Mouse (Mus musculus): ENCODE results near the gene Pcdh7. TPM values are rescaled to one million over a fixed set of nuclear protein-coding genes. Genes with fewer than 3 reads are reported as not detected.

Pcdh7 gene
- total and polyA plus RNA-seq, 3 experiments: not detected

DNA sequence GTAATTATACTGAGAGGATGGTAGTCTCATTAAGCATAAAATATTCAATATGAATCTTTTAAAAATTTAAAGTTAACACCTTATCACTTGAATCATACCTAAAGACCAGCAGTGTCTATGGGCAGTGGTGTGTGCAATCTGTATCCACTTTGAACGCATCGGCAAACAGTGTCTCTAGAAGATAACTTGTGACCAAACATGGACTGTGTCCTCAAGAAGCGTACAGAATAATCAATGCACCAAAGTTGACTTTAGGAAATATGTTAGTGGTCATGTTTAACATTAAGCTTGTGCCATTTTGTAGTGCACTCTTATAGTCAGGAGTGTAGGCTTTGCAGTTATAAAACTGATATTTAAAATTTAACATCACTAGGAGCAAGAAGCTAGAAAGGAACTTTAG lies 110.7 kb downstream of the Pcdh7 start:
- Histone ChIP-seq H3K9ac (ENCODE audit: control insufficient read depth, low read depth, low read length, poor library complexity, severe bottlenecking) (no peak overlapping the region), H3K27me3 (ENCODE audit: control insufficient read depth in 1 of 2, insufficient read depth in 2 of 2, low read length in 2 of 2) (no peaks in the 10 kb centered on the region), H3K36me3 (ENCODE audit: control insufficient read depth in 1 of 2, insufficient read depth in 2 of 2, low read length in 2 of 2) (no peaks in the 10 kb centered on the region), H3K27ac (ENCODE audit: control insufficient read depth, low read depth, low read length) (no peak overlapping the region), H3K4me3 (ENCODE audit: control insufficient read depth in 1 of 2, insufficient read depth in 1 of 2, low read depth in 2 of 2, low read length in 2 of 2) (no peak overlapping the region), H3K79me2 (ENCODE audit: control insufficient read depth, insufficient read depth, low read length, poor library complexity) (no peaks in the 10 kb centered on the region), H3K4me1 (ENCODE audit: control insufficient read depth in 1 of 2, insufficient read depth in 2 of 2, low read length in 2 of 2) (no peaks in the 10 kb centered on the region), H3K9me3 (replicated peaks; ENCODE audit: insufficient read depth, low read length) (no peaks in the 10 kb centered on the region)
- DNase-seq (ENCODE audit: low read depth, low spot score): no peak
- TF ChIP-seq ZC3H11A (IDR thresholded peaks at IDR 0.05; ENCODE audit: low read depth, low read length) (no peak), BHLHE40 (IDR thresholded peaks at IDR 0.05; ENCODE audit: borderline replicate concordance, low read depth, low read length) (no peak), GATA1 (IDR thresholded peaks at IDR 0.05; ENCODE audit: low read depth, low read length) (no peak), MXI1 (IDR thresholded peaks at IDR 0.05; ENCODE audit: low read depth, low read length) (no peak), CTCF (IDR thresholded peaks at IDR 0.05 in 2 of 3, conservative IDR thresholded peaks at IDR 0.05 in 1 of 3; ENCODE audit: control insufficient read depth in 1 of 3, insufficient read depth in 1 of 3, low read depth in 2 of 3, low read length in 3 of 3, poor library complexity in 1 of 3, severe bottlenecking in 1 of 3) (no peak), SMC3 (IDR thresholded peaks at IDR 0.05; ENCODE audit: low read depth, low read length) (no peak), POLR2AphosphoS2 (IDR thresholded peaks at IDR 0.05; ENCODE audit: low read length) (no peak), GABPA (IDR thresholded peaks at IDR 0.05; ENCODE audit: low read depth, low read length) (no peak), MAX (IDR thresholded peaks at IDR 0.05; ENCODE audit: low read length) (no peak), POLR2AphosphoS5 (IDR thresholded peaks at IDR 0.05; ENCODE audit: borderline replicate concordance, low read depth, low read length) (no peak)

DNA sequence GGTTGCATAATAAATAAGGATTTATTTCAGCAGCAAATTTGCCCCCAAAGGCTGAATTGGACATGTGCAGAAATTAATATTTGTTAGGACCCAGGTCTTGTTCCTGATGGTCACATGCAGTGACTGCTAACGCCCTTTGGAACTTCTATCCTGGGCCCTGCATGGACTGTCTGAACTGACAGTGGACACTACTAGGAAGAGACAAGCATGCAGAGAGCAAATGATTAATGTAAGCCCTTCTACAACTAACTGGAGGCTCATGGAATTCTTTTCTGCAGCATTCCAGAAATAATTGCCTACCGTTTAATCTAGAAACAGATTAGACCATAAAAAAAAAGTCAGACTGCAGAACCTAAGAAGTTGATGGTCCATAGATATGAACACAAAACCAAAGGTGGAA lies 119.4 kb downstream of the Pcdh7 start:
- Histone ChIP-seq H3K36me3 (ENCODE audit: control insufficient read depth in 1 of 2, insufficient read depth in 2 of 2, low read length in 2 of 2) (no peaks in the 10 kb centered on the region), H3K27ac (ENCODE audit: control insufficient read depth, low read depth, low read length) (no peak overlapping the region), H3K4me3 (ENCODE audit: control insufficient read depth in 1 of 2, insufficient read depth in 1 of 2, low read depth in 2 of 2, low read length in 2 of 2) (no peak overlapping the region), H3K9me3 (replicated peaks; ENCODE audit: insufficient read depth, low read length) (no peaks in the 10 kb centered on the region), H3K27me3 (ENCODE audit: control insufficient read depth in 1 of 2, insufficient read depth in 2 of 2, low read length in 2 of 2) (no peaks in the 10 kb centered on the region), H3K9ac (ENCODE audit: control insufficient read depth, low read depth, low read length, poor library complexity, severe bottlenecking) (no peak overlapping the region), H3K79me2 (ENCODE audit: control insufficient read depth, insufficient read depth, low read length, poor library complexity) (no peaks in the 10 kb centered on the region), H3K4me1 (ENCODE audit: control insufficient read depth in 1 of 2, insufficient read depth in 2 of 2, low read length in 2 of 2) (no peaks in the 10 kb centered on the region)
- DNase-seq (ENCODE audit: low read depth, low spot score): no peak
- TF ChIP-seq NRF1 (IDR thresholded peaks at IDR 0.05; ENCODE audit: insufficient read depth, low read depth, low read length, poor library complexity, severe bottlenecking) (no peak), RCOR1 (IDR thresholded peaks at IDR 0.05; ENCODE audit: low read depth, low read length) (no peak), SMC3 (IDR thresholded peaks at IDR 0.05; ENCODE audit: low read depth, low read length) (no peak), MYC (IDR thresholded peaks at IDR 0.05; ENCODE audit: low read depth, low read length) (no peak), ZC3H11A (IDR thresholded peaks at IDR 0.05; ENCODE audit: low read depth, low read length) (no peak), BHLHE40 (IDR thresholded peaks at IDR 0.05; ENCODE audit: borderline replicate concordance, low read depth, low read length) (no peak), ZMIZ1 (IDR thresholded peaks at IDR 0.05; ENCODE audit: low read depth, low read length) (no peak), MYB (IDR thresholded peaks at IDR 0.05; ENCODE audit: low read depth, low read length) (no peak), USF2 (IDR thresholded peaks at IDR 0.05; ENCODE audit: borderline replicate concordance in 1 of 2, insufficient read depth in 1 of 2, low read depth in 1 of 2, low read length in 2 of 2) (no peak), MXI1 (IDR thresholded peaks at IDR 0.05; ENCODE audit: low read depth, low read length) (no peak), CHD2 (IDR thresholded peaks at IDR 0.05; ENCODE audit: low read length) (no peak), ZNF384 (IDR thresholded peaks at IDR 0.05; ENCODE audit: low read depth, low read length) (no peak), NELFE (IDR thresholded peaks at IDR 0.05; ENCODE audit: low read depth, low read length) (no peak), MEF2A (IDR thresholded peaks at IDR 0.05; ENCODE audit: extremely low read depth, insufficient replicate concordance, low read depth, low read length, poor library complexity, severe bottlenecking) (no peak)

Measured in MEL (cell line).